Mouse (Mus musculus): ENCODE measurements at regions not wholly inside any gene's neighbourhood (a gene's known extent, or its start where the extent isn't known, plus 50 kb on each side); places are given as distances from the start of the nearest gene placed in this dataset.

- TF ChIP-seq CTCF (IDR thresholded peaks at IDR 0.05), result no peak
- TF ChIP-seq POLR2A (IDR thresholded peaks at IDR 0.05; ENCODE audit: insufficient read depth, low read depth, low read length), result no peak
- no peak for TF ChIP-seq EP300 (IDR thresholded peaks at IDR 0.05; ENCODE audit: insufficient read depth, low read depth, low read length)
Observed at GRCm38 (mm10) chr8:103849785-103850184, 251.6 kb upstream of the Cdh5 start.

Data from heart, adult 2 months (tissue).